Mouse (Mus musculus) limb, embryonic 14.5 days (tissue): ENCODE results near the gene Tmem253. TPM values are rescaled to one million over a fixed set of nuclear protein-coding genes. Genes with fewer than 3 reads are reported as not detected.
"Not testable (repeated sequence)": the region's sequence is repeated elsewhere in the genome, so short reads cannot be mapped to it uniquely, and the experiment has no call there.

ENCODE experiments used
- ATAC-seq: fragments of 200-750 bp; cut with Nextera tagmentation; 2 replicates; pipeline ENCODE4 v1.8.0; 2017; ENCODE audit warnings: low read depth, moderate number of reproducible peaks, moderate TSS enrichment; ENCODE audit not compliant: low FRiP score
- DNase-seq: peaks from one replicate; pipeline ENCODE4 v3.0.0-alpha.2; 2015; ENCODE audit warnings: low spot score
- H3K27ac ChIP-seq: fragments of 300-500 bp; sonication (generic); replicated peaks from 2 replicates; pipeline ENCODE4 v1.5.1; 2014; ENCODE audit warnings: low read depth, mild to moderate bottlenecking, low read length, moderate library complexity, mixed read lengths
- H3K27me3 ChIP-seq: fragments of 300-500 bp; sonication (generic); 2 replicates; pipeline ENCODE4 v1.6.1; 2014; ENCODE audit warnings: low read length, mixed read lengths; ENCODE audit not compliant: control insufficient read depth, insufficient read depth
- H3K36me3 ChIP-seq: fragments of 300-500 bp; sonication (generic); 2 replicates; pipeline ENCODE4 v1.6.1; 2014; ENCODE audit warnings: mild to moderate bottlenecking, low read length, moderate library complexity, mixed read lengths; ENCODE audit not compliant: control insufficient read depth, insufficient read depth
- H3K4me1 ChIP-seq: fragments of 300-500 bp; sonication (generic); 2 replicates; pipeline ENCODE4 v1.6.1; 2014; ENCODE audit warnings: antibody characterized with exemption, low read length, mixed read lengths; ENCODE audit not compliant: control insufficient read depth, insufficient read depth
- H3K4me2 ChIP-seq: fragments of 300-500 bp; sonication (generic); replicated peaks from 2 replicates; pipeline ENCODE4 v1.6.1; 2014; ENCODE audit warnings: low read depth, mild to moderate bottlenecking, low read length, moderate library complexity; ENCODE audit not compliant: severe bottlenecking
- H3K4me3 ChIP-seq: fragments of 300-500 bp; sonication (generic); replicated peaks from 2 replicates; pipeline ENCODE4 v1.5.1; 2014; ENCODE audit warnings: low read length
- H3K9ac ChIP-seq: fragments of 300-500 bp; sonication (generic); 2 replicates; pipeline ENCODE4 v1.6.1; 2014; ENCODE audit warnings: mild to moderate bottlenecking, low read depth, low read length, moderate library complexity; ENCODE audit not compliant: severe bottlenecking
- H3K9me3 ChIP-seq: fragments of 300-500 bp; sonication (generic); 2 replicates; pipeline ENCODE4 v1.6.1; 2016; ENCODE audit warnings: low read length; ENCODE audit not compliant: control insufficient read depth
- POLR2A ChIP-seq: fragments of 200-500 bp; IDR thresholded peaks from 2 replicates; pipeline ENCODE4 v1.8.0; 2012; ENCODE audit warnings: inconsistent platforms, mild to moderate bottlenecking, moderate library complexity, borderline replicate concordance; ENCODE audit not compliant: insufficient read depth, insufficient read length; ENCODE audit errors: extremely low read depth
- WGBS: fragments of 180-500 bp; shearing (Covaris S2); extraction: QIAGEN DNeasy Blood & Tissue Kit; methylation state at CpG from one replicate; pipeline ENCODE4 v1.1.7; 2014; 5-methylcytosine and 5-hydroxymethylcytosine counted together
- polyA plus RNA-seq, 2 experiments: library from polyadenylated mRNA; depleted of rRNA in 1 of 2; stranded (reverse) in 1 of 2; unstranded in 1 of 2; fragments of >200 nt; fragmentation: Nextera tagmentation in 1 of 2; extraction: Ambion mirVana in 1 of 2; gene quantifications; 2 replicates each; pipeline versions ENCODE4 v1.2.1 to v1.2.3; 2012 to 2014

Tmem253 gene
- polyA plus RNA-seq, 2 experiments: 0.81 to 1.3 TPM

GRCm38 (mm10) chr14:52022244-52022708 lies 6.8 kb downstream of the Tmem253 start:
- no peak for TF ChIP-seq POLR2A
- peaks cover 28% of the 10 kb centered on the region for H3K4me1 ChIP-seq
- peak overlapping the region; percentile 62 for H3K4me2 ChIP-seq
- no peak overlapping the region; the same call in 1 of the 2 replicates for H3K9ac ChIP-seq
- peak overlapping the region; percentile 29 for H3K4me3 ChIP-seq
- H3K36me3 ChIP-seq: no peaks in the 10 kb centered on the region
- H3K27ac ChIP-seq: peak overlapping the region; percentile 87
- ATAC-seq (no peak), DNase-seq (no peak)
- H3K27me3 ChIP-seq: no peaks in the 10 kb centered on the region
- no peaks in the 10 kb centered on the region for H3K9me3 ChIP-seq
- WGBS: 73% methylated on average over 3 of the region's 3 CpGs

GRCm38 (mm10) chr14:52022709-52023459 lies 7.4 kb downstream of the Tmem253 start:
- 4% methylated on average over 23 of the region's 23 CpGs for WGBS
- Histone ChIP-seq H3K9ac (peak overlapping the region; percentile 49), H3K9me3 (no peaks in the 10 kb centered on the region), H3K36me3 (no peaks in the 10 kb centered on the region), H3K27me3 (no peaks in the 10 kb centered on the region), H3K4me2 (peak overlapping the region; percentile 62), H3K4me1 (peaks cover 28% of the 10 kb centered on the region), H3K4me3 (peak overlapping the region; percentile 29), H3K27ac (peak overlapping the region; percentile 87)
- DNase-seq (peak; percentile 90), ATAC-seq (peak; percentile 46)
- 0 out of 2 replicates have a peak, but pooled peaks have one; percentile 36 for TF ChIP-seq POLR2A

DNA sequence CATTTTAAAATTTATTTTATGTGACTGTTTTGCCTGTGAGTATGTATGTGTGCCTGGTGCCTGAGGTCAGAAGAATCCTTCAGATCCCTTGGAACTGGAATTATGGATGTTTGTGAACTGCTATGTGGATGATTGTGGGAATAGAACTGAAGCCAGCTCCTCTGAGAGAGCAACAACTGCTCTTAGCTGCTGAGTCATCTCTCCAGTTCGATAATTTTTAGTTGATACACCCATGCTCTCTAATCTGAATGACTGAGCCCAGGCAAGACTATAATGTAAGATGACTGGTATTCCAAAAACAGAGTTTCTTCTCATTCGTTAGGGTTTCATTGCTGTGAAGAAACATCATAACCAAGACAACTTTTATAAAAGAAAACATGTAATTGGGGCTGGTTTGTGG lies 8.7 kb downstream of the Tmem253 start:
- Histone ChIP-seq H3K27me3 (no peaks in the 10 kb centered on the region), H3K9me3 (no peaks in the 10 kb centered on the region), H3K27ac (no peak overlapping the region), H3K9ac (no peak overlapping the region), H3K4me3 (no peak overlapping the region), H3K4me2 (no peak overlapping the region), H3K4me1 (peaks cover 20% of the 10 kb centered on the region), H3K36me3 (no peaks in the 10 kb centered on the region)
- ATAC-seq (no peak), DNase-seq (no peak)
- WGBS: 93% methylated on average over 2 of the region's 2 CpGs
- no peak for TF ChIP-seq POLR2A

DNA sequence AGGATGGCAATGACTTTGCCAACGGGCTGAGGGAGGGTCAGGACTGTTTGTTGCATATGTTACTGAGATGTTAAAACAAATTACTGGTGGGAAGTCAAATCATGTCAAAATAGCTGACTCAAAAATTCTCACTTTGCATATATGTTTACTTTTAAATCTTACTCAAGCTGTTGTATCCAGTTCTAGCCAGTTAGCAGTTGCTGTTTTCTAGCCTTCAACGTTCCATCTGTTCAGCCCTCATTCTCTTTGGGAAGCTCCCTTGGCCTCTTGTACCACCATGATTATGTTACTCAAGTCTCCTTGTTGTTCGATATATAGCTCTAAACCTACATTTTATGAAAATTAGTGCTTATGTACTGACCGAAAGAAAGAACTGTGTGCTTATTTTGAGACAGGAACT lies 10.9 kb downstream of the Tmem253 start:
- Histone ChIP-seq H3K27ac (no peak overlapping the region), H3K9me3 (no peaks in the 10 kb centered on the region)
- WGBS: 92% methylated on average over 4 of the region's 4 CpGs

DNA sequence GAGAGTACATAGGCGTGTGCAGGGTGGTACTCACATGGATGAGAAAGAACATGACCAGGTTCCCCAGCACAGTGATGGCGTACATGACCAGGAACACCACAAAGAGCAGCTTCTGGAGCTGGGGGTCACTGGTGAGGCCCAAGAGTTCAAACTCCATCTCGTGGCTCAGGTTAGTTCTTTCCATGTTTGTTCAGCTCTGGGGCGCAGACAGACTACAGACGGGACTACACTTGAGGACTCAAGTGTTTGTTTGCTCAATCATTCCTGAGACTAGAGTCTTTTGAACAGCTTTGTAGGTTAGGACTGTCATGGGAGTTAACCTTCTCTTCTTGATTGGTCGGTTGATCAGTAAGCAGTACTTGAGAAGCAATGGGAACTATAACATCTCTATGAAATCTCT lies 20.5 kb downstream of the Tmem253 start:
- Histone ChIP-seq H3K36me3 (no peaks in the 10 kb centered on the region), H3K27me3 (no peaks in the 10 kb centered on the region), H3K9ac (no peak overlapping the region), H3K4me1 (no peaks in the 10 kb centered on the region), H3K27ac (no peak overlapping the region), H3K4me3 (no peak overlapping the region), H3K9me3 (no peaks in the 10 kb centered on the region), H3K4me2 (no peak overlapping the region)
- DNase-seq (no peak), ATAC-seq (no peak)
- WGBS: 96% methylated on average over 6 of the region's 6 CpGs
- no peak for TF ChIP-seq POLR2A

More for the DNA sequence above, 10.9 kb downstream of the Tmem253 start:
- Histone ChIP-seq H3K4me3 (no peak overlapping the region), H3K4me1 (peaks cover 16% of the 10 kb centered on the region), H3K36me3 (no peaks in the 10 kb centered on the region), H3K9ac (no peak overlapping the region), H3K27me3 (no peaks in the 10 kb centered on the region), H3K4me2 (no peak overlapping the region)
- DNase-seq (no peak), ATAC-seq (no peak)
- TF ChIP-seq POLR2A: no peak

GRCm38 (mm10) chr14:52039332-52039731 lies 23.9 kb downstream of the Tmem253 start:
- no peak overlapping the region for H3K4me2 ChIP-seq
- no peak for ATAC-seq
- no peak overlapping the region for H3K4me3 ChIP-seq
- TF ChIP-seq POLR2A: no peak
- no peaks in the 10 kb centered on the region for H3K4me1 ChIP-seq
- DNase-seq: no peak
- 80% methylated on average over 5 of the region's 5 CpGs for WGBS
- no peaks in the 10 kb centered on the region for H3K36me3 ChIP-seq
- no peak overlapping the region for H3K9ac ChIP-seq
- no peaks in the 10 kb centered on the region for H3K9me3 ChIP-seq
- no peaks in the 10 kb centered on the region for H3K27me3 ChIP-seq
- no peak overlapping the region for H3K27ac ChIP-seq

- not testable (repeated sequence) for H3K4me2 ChIP-seq, H3K27ac ChIP-seq, H3K9ac ChIP-seq, H3K36me3 ChIP-seq, H3K4me3 ChIP-seq, H3K4me1 ChIP-seq, H3K27me3 ChIP-seq, H3K9me3 ChIP-seq, ATAC-seq, DNase-seq
- 48% methylated on average over 3 of the region's 3 CpGs for WGBS
Observed at GRCm38 (mm10) chr14:52042359-52042758, 26.9 kb downstream of the Tmem253 start, which contains the start of gene Olfr221. Olfr221 (minus strand) TSS chr14:52042459.
